Mouse (Mus musculus) ES-E14 (cell line): Measurements from ENCODE around the gene Uba7.

Experiments
- CHD2 ChIP-seq: IDR thresholded peaks from 2 replicates; pipeline ENCODE4 v1.6.1; 2014; ENCODE audit warnings: mild to moderate bottlenecking, low read depth, low read length, inconsistent platforms
- MAFK ChIP-seq: IDR thresholded peaks from 2 replicates; pipeline ENCODE4 v1.6.1; 2014; ENCODE audit warnings: mild to moderate bottlenecking, low read depth, low read length, inconsistent platforms; ENCODE audit not compliant: insufficient read depth
- ZNF384 ChIP-seq: IDR thresholded peaks from 2 replicates; pipeline ENCODE4 v1.6.1; 2012; ENCODE audit warnings: low read depth, low read length, inconsistent platforms

- TF ChIP-seq MAFK (no peak), CHD2 (no peak), ZNF384 (no peak)
Measured at GRCm38 (mm10) chr9:107960928-107961327, 14.4 kb upstream of the Uba7 start.
